Mouse (Mus musculus): ENCODE results near the gene Axin2. TPM values are rescaled to one million over a fixed set of nuclear protein-coding genes. Genes with fewer than 3 reads are reported as not detected.

Axin2 gene
- total RNA-seq, 2 experiments from 2014 or later: 8.3 to 8.5 TPM

DNA sequence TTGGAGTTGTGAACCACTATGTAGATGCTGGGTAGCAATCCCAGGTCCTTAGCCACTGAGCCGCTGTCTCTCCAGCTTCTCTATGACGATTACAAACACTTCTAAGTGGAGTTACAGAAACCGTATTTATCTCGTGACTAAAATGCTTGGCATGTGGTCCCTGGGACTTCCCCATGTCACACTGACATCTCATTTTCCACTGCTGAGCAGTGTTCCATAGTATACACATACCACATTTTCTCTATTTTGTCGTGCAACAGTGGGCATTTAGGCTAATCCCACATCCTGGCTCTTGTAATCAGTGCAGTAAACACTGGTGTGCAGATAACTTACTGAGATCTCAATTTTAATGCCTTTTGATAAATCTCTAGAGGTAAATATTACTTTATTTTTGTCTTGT is 32.2 kb downstream of the Axin2 start:
- intact Hi-C loops (cut with DNase I; ENCODE audit: low total_unique reads): no loop called here
- DNase-seq: no peak

DNA sequence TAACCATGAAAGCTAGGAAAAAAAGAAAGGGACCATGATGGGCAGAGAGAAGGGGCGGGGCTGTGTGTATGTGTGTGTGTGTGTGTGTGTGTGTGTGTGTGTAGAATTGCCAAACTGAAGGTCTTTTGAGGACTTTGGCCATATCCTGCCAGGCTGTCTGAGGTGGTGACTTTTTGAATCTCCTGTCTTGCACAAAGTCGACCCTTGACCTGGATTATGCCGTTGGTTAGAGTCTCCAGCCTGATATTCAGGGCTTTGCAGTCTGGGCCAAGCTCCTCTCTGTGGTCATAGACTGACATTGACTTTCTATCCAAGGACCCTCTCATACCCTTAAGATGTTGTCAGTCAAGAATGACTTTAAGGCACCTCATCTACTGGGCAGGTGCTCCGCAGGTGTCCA is 35.8 kb downstream of the Axin2 start:
- DNase-seq: no peak
- intact Hi-C loops (cut with DNase I; ENCODE audit: low total_unique reads): no loop called here

DNA sequence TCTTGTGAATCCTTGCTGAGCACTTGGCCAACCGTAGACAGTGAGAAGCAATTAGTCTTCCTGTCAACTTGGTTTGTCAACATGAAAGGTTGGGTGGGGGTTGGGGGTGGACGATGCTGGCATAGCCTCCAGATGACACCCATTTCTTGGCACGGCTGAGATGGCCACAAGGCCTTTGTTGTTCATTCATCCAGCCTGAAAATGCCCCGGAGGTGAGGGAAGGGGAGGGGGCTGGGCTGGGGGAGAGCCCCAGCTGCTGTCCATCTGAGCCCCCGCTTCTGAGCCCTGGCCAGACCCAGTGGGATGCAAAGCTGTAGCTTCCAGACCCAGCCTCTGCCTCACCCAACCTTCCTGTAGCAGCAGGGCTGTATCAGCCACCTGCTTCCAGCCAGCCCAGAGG is 38.2 kb downstream of the Axin2 start:
- intact Hi-C loops (cut with DNase I; ENCODE audit: low total_unique reads): no loop called here
- DNase-seq: no peak

DNA sequence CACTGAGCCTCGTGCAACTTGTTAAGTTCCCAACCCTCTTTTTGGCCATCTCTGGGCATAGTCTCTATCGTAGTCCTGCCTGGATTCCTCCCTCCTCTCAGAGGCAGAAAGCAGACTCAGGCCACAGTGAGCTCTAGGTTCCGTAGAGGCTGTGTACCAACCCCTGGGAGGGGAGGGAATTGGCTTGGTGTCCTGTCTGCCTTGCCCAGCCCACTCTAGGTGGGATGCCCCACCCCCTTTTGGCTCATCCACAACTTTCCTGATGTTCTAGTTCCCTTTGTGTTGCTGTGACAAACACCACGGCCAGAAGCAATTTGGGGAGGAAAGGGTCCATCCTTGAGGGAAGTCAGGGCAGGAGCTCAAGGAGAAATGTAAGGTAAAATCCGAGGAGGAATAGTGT is 39.0 kb downstream of the Axin2 start:
- intact Hi-C loops (cut with DNase I; ENCODE audit: low total_unique reads): no loop called here

DNA sequence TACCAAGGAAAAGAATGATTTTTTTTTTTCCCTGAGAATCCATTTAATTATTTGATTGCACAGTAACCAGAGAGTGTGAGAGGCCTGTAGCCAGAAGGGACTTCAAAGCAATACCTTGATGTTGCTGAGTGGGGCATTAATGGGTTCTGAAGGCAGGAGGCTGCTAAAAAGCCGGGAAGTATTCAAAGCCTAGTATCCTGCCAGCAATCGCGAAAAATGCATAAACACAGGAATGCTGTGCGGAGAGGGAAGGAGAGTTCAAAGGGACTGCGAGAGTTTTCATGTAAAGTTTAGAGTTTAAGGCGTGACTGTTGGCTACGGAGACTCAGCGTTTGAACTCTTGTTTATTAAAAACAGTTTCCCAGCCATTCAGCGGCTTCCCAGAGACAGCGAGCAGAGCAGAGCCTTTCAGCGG is 41.5 kb downstream of the Axin2 start:
- no peak for DNase-seq
- intact Hi-C loops (cut with DNase I; ENCODE audit: low total_unique reads): no loop called here

More for the DNA sequence above, 39.0 kb downstream of the Axin2 start:
- DNase-seq: no peak

DNA sequence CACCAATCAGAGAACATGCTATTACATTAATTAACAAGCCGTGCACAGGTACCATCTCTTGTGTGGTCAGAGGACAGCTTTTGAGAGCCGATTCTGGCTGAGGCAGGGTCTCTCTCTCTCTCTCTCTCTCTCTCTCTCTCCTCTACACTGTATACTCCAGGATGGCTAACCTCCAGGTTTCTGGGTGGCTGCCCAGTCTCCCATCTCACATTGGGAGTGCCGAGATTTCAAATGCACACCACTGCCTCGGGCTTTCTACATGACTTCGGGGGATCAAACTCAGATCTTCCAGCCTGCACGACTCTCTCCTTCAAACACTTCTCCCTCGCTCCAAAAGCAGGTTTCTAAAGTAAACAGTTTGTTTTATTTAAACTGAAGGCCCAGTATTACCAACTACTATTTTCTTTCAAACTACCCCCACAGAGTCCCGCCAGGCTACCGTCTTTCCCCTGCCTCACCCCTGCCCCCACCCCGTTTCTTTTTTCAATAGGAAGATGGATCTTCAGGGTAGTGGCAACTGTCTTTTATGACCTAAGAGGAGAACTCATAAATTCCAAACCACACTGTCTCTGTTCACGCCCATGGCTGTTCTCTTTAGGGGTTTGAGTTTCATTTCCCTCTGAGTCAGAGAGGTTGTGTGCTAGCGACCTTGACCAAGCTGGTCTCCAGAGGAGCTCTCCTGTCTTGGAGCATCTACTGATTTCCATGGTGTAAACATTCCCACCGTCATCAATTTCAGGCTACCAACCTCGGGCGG is 43.5 kb downstream of the Axin2 start:
- intact Hi-C loops (cut with DNase I; ENCODE audit: low total_unique reads): no loop called here
- DNase-seq: no peak

DNA sequence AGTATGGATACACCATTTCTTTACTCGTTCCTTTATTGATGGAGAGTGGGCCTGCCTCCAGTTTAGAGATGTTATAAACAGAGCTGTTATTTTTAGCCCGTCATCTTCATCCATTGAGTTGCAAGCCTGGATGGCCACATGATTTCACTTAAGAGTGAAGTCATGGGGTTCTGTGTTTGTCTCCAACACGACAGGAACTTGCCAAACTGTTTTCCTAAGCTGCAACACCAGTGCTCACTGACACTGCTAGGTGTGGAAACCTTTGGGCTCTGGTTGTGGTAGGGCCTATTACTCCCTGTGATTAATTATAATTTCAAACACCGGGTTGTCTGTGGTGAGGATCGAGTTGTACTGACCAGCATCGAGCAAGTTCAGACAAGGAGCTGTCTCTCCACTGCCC is 45.6 kb downstream of the Axin2 start:
- no peak for DNase-seq
- intact Hi-C loops (cut with DNase I; ENCODE audit: low total_unique reads): no loop called here

DNA sequence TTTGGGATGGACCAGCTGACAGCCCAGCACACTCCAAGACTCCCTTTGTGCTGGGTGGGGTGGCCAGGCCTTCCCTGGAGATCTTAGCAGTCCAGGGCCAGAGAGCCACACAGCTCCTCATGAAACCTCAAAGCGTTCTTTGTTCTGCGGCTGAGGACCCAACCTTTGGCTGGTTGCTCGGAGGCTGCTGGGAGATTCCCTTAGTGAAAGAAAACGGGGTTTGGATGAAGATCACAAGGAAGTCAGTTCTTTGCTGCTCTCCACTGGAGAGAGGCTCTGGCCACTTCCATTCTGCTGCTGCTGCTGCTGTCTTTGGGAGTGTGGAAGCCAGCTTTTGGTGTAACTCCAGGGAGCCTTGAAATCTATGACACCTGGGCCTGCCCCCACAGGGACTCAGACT is 53.3 kb downstream of the Axin2 start:
- intact Hi-C loops (cut with DNase I; ENCODE audit: low total_unique reads): no loop called here
- DNase-seq: no peak

DNA sequence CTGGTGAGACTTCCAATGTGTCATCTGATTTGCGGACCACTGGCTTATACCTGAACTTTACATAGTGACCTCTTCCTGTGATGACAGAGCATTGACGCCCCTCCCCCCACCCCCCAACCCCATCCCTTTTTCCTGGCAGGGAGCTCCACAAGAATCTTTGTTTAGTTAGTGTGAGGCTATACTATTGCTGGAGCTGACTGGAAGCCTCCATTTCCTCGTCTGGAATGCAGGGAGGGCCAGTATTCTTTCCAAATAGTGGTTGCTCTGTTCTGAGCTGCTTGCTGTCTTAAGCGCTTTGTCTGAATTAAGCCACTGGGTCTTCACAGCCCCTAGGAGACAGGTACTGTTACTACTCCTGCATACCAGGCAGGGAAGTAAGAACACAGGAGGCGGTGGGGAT is 53.7 kb downstream of the Axin2 start:
- intact Hi-C loops (cut with DNase I; ENCODE audit: low total_unique reads): no loop called here
- no peak for DNase-seq

DNA sequence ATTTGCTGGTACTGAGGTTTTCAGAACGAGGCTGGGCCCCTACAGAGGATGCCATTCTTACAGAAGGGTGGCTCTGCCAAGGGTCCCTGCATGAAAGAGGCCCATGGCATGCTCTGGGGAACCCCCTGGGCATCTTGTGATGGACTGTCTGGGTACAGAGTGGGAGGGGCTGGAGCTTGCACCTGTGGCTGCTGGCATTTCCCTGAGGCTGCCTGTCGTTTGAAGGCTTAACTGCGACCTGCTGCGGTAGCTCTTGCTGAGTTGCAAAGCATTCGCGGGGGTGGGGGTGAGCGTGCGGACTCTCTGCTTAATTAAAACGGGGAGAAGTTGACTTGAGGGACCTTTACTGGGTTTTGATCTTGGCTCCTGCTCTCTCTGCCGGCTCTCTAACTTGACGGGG is 55.4 kb downstream of the Axin2 start:
- intact Hi-C loops (cut with DNase I; ENCODE audit: low total_unique reads): no loop called here

DNA sequence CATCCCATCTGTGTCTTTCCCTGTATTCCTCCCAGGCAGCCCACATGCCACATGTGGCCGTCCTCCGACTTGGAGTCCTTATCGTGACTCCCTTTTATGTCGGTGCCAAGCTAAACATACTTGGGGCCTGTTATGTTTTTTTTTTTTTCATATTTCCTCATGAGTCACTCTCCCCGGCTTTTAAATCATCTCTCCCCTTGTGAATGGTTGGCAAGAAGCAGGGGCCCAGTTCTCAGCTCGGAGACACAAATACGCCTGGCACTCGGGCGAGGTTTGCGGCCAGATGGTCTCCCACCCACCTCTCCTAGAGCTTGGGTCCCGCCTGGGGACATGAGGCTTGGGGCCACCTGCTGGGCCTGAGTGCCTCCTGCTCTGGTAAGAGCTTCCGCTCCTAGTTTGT is 60.4 kb downstream of the Axin2 start:
- no peak for DNase-seq
- intact Hi-C loops (cut with DNase I; ENCODE audit: low total_unique reads): no loop called here

More for the DNA sequence above, 55.4 kb downstream of the Axin2 start:
- no peak for DNase-seq

DNA sequence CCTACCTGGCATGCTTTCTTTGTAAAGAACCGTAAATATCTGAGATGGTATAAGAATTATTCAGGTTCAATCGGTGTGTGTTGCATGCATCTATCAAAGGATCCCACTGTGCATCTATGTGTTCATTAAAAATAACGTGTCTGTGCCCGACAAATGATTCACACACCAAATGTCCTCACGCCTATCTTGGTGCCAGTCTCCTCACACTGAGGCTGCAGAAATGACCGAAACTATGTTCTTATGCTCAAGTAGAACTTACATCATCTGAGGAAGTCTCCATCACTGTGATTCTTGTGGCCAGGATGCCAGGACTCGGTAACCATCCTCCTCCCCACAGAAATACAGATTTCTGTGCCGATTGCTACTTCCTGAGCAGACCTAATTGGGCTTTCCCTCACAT is 60.9 kb downstream of the Axin2 start:
- intact Hi-C loops (cut with DNase I; ENCODE audit: low total_unique reads): no loop called here
- DNase-seq: no peak

DNA sequence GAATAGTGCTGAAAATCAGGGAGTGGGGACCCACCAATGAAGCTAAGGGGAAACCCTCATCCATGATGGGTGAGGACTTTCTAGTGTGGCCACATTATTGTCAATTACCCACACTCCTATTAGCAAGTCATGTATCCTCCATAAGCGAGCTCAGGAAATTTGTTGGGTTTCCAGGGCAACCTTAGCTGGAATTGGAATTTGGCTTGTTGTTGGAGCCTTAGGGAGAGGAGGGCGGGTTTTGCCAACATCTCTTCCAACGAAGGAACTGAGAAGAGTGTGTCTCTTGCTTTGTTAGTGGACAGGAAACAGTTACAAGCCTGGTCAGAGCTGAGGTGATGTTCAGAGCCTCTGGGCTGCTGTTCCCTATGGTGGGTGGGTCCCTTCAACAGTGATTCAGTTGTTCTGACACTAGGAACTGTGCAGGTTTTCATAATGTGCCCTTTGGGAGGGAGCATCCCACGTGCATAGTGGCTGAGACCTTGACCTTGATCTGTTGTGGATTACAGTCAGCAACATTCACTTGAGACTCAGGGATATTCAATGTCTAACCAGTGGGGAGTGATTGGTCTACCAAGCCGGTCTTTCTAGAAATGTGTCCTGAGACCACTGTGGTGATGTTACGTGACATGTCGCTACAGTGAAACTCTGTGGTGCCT is 63.4 kb downstream of the Axin2 start:
- DNase-seq: no peak
- intact Hi-C loops (cut with DNase I; ENCODE audit: low total_unique reads): no loop called here

DNA sequence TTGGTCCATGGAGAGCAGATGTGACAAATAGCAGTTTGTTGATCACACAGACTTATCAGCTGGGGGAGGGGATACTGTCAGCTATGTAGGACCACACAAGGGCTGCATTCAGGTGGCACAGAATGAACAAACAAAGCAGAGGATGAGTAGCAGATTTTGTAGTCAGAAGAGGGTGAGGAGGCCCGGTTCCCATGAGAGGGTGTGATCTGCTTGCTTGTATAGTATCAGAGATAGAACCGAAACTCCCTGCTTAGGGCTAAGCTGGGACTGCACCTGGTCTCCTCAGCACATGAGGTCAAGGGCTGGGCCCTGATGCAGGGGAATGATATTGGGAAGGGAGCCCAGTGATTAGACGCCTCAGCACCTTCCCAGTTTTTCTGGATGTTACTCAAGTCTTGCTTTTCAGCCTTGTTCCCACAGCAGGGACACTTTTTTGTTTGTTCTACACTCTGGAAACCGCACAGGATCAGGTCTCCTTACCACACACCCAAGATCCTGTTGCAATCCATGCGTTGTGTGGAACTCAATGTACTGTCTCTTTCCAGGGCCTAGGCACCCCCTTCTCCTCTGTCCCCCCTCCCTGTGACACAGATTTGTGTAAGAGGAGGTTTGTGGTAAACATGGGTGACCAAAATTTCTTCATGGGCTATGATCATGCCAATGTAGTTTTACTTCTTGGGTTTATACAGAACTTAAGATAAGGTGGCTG is 64.7 kb downstream of the Axin2 start:
- DNase-seq: no peak
- intact Hi-C loops (cut with DNase I; ENCODE audit: low total_unique reads): no loop called here

DNA sequence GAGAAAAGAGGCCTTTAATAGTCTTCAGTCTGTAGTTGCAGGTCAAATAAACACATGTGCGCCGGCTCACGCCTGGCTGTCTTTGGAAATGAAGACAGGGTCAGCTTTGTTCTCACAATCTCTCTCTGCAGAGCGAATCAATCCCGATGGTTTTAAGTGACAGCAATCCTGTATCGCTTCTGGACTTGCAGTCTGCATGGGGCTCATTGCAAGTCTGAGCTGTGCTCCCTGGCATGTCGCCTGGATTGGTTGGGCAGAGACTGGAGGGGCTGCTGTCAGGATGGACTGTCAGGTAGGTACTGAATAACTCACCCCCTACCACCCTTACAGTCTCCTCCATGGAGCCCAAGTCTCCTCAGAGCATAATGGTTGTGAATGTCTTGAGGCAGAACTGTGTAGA is 65.7 kb downstream of the Axin2 start:
- intact Hi-C loops (cut with DNase I; ENCODE audit: low total_unique reads): no loop called here
- DNase-seq: no peak

DNA sequence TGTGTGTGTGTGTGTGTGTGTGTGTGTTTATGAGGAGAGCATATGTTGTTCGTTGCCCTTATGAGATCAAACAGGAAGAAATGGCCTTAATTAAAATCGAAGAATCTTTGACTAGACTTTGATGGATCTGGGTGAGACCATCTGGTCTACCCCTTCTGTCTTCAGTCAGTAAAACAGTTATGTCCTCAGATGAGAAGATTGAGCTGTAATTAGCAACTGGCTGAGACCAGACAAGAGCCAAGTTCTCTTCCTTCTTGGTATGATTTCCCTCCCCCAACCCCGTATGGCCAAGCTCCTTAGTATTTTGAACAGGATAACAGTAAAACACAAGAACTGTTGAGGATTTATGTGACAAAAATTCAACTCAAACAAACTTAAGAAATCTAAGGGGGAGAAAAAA is 67.1 kb downstream of the Axin2 start:
- intact Hi-C loops (cut with DNase I; ENCODE audit: low total_unique reads): no loop called here
- no peak for DNase-seq

DNA sequence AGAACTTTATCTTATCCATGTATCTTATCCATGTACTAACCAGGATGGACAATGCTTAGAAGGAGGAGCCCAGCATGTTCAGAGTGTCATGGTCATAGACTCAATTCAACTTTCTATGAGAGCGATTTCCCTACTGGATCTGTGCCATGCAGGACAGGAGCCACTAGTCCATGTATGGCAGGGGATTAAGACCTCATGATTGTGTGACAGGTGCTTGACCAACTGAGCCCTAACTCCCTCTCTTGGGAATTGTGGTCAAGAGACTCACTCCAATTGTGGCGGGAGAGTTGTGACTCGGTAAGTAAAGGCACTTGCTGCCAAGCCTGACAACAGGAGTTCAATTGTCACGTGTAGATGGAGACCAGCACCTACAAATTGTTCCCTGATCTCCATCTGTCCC is 67.6 kb downstream of the Axin2 start:
- DNase-seq: no peak

DNA sequence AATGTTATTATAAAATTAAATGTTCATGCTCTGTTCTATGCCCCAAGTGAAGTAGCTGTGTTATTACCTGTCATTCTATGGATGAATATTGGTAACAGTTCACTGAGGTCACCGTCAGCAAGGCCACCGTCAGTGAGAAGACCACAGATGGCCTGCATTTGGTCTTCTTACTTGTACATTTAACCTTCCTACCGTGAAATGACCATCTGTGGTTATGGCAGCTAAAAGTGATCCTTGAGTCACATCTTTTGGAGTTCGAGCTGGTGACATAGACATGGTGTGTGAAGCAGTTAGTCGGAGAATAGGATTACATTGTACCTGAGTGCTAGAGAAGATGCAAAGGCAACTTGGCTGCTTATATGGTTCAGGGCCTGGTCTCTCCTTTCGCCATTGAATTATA is 68.1 kb downstream of the Axin2 start:
- no peak for DNase-seq
- intact Hi-C loops (cut with DNase I; ENCODE audit: low total_unique reads): no loop called here

More for the DNA sequence above, 67.6 kb downstream of the Axin2 start:
- intact Hi-C loops (cut with DNase I; ENCODE audit: low total_unique reads): no loop called here

DNA sequence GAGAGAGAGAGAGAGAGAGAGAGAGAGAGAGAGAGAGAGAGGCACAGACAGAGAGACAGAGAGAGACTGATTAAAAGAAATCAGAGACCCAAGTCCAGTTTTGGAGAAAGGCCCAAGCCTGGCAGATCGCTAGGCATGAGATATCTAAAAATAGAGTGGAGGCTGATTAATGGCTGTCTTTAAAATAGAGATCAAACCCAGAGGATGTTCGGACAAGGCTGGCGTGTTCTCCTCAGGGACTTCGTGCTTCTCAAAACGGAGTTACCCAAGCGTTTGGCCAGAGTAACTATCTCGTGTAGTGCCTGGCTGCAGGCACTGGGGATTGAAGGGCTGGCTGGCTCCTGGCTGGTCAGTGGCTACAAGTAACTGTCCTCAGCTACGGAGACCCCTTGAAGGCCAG is 69.8 kb downstream of the Axin2 start:
- intact Hi-C loops (cut with DNase I; ENCODE audit: low total_unique reads): no loop called here
- peak; percentile 45 for DNase-seq

DNA sequence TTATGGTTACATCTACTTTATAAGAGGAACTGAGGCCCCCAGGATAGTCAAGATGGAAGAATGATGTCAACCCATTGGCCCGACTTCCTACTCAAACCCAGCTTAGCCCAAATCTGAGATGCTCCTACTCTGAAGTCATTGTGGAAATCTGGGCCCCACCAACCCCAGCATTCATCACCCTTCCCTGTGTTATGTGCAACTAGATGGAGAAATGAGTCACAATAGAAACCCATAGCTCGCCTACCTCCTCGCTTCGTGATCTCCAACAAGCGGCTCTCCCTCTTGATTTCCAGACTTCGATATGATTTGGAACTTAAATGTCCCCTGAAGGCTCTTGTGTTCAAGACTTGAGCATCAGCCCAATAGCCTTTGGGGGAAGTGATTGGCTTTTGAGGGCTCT is 73.3 kb downstream of the Axin2 start:
- intact Hi-C loops (cut with DNase I; ENCODE audit: low total_unique reads): no loop called here
- DNase-seq: no peak

Measured in gastrocnemius, postnatal 14 days (tissue).